Mouse (Mus musculus) monocyte, adult 2 months (primary cell): ENCODE data around the gene Dpep2nb.
"Not testable (repeated sequence)": the region's sequence is repeated elsewhere in the genome, so short reads cannot be mapped to it uniquely, and the experiment has no call there.

Source experiments
- DNase-seq, 2 experiments: peaks; one replicate each; pipeline ENCODE4 v3.0.0; 2022; ENCODE audit warnings: low spot score in 2 of 2, low read depth in 1 of 2

Gene Dpep2nb

DNA sequence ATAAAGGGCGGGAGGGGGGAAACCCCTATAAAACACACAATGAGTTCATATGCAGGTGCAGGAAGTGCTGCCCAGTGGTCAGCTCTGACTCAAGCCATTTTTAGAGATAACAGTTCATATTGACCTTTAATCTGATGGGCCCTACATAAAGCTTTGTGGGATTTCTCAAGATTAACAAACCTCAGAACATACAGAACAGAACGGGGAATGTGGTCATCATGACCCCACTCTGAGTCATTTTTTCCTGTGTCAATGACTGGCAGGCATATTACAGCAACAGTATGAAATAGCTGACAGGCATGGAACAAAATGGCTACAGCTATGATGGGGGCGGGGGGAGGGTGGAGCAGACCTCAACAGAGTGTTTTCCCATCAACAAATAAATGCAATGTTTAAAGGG is 1.4 kb upstream of the Dpep2nb start:
- no peak for DNase-seq

GRCm38 (mm10) chr8:106006413-106006812 is 638 bp upstream of the Dpep2nb start:
- DNase-seq, result no peak

DNA sequence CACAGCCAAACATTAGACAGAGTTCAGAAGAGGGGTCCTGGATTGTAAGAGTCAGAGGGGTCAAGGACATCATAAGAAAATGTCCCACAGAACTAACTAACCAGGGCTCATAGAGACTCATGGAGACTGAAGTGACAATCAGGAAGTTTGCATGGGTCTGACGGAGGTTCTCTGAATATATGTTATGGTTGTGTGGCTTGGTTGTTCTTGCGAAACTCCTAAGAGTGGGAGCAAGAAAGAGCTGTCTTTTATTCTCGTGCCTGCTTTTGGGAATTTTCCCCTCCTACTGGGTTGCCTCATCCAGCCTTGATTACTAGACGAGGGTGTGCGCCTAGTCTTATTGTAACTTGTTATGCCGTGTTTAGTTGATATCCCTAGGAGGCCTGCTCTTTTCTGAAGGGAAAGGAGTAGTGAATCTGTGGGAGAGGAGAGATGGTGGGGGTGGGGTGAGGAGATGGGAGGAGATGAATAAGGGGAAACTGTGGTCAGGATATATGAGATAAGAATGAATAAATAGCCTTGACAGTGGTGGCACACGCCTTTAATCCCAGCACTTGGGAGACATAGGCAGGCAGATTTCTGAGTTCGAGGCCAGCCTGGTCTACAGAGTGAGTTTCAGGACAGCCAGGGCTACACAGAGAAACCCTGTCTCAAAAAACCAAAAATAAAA is 1.1 kb downstream of the Dpep2nb start:
- no peak for DNase-seq

GRCm38 (mm10) chr8:106001908-106002307 is 3.9 kb downstream of the Dpep2nb start:
- DNase-seq, result no peak

- no peak for DNase-seq
Measured at GRCm38 (mm10) chr8:105998971-105999370, 6.8 kb downstream of the Dpep2nb start.

GRCm38 (mm10) chr8:105996359-105996758 is 9.4 kb downstream of the Dpep2nb start:
- peak in 1 of 2 experiments; percentile 26 for DNase-seq

DNA sequence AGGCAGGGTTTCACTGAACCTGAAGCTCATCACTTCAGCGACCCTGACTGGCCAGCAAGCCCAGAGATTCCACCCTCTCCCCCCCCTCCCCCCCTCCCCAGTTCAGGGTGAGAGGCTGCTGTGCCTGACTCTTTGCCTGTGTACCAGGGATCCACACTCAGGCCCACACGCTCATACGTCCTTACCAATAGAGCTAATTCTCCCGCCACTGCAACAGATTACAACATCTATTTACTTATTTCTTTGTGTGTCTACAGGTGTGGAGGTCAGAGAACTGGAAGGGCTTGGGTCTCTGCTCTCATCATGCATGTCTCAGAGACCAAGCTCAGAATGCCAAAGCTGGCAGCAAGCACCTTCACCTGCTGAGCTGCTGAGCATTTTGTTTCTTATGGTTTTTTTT is 12.5 kb downstream of the Dpep2nb start:
- DNase-seq, result no peak

DNA sequence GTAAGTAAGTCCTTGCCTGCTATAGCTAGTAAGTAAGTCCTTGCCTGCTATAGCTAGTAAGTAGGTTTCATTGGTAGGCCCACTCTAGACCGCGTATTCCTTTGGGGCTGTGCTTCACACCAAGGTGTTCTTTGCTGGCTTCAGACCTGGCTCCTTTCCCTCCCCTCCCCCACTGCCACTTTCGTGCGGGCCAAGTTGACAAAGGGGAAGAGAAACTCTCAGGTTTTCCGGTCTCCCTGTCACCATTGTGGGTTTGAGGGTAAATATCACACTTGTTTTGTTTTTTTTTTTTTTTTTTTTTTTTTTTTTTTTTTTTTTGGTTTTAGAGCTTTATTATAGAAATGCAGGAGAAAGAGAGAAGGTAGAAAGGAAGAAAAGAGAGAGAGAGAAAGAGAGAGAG is 13.3 kb downstream of the Dpep2nb start:
- DNase-seq, result no peak

DNA sequence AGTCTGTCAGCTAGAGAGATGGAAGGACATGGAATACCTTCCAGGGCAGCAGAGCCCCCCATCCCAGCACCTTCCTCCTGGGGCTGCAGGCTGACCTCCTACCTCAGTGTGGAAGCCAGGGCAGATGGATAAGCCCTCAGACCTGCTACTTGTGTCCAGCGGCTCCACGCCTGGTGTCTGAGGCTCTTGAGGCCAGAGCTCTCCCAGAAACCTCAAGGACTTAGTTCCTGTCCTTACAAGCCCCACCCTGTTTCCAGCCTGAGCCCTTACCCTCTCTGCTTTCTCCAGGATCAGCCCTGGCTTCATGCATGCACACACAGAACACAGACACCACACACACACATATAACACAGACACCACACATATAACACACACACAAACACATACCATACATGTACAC is 14.2 kb downstream of the Dpep2nb start:
- no peak for DNase-seq

- peak in 1 of 2 experiments; percentile 71 for DNase-seq
Measured at GRCm38 (mm10) chr8:105990856-105991387, 14.9 kb downstream of the Dpep2nb start, which contains the start of gene Dus2. Gene Dus2, plus strand, starts transcription at chr8:105991337.

DNA sequence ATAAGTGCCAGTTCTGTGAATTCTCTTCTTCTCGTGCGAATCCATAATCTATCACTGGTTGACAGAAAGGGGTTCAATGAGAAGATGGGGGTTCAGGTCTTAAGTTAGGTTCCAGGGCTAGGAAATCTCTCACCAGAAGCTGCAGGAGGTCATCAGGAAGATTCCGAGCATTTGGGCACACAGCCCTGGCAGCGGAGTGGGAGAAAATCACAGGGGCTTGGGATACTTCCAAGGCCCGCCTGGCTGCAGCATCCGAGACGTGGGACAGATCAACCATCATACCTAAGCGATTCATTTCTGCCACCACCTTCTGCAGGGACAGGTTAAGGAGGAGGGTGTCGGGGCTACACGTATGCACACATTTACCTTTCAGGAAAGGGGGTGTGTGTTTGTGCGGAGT is 17.2 kb downstream of the Dpep2nb start:
- DNase-seq, result no peak

GRCm38 (mm10) chr8:105983406-105983805 is 22.4 kb downstream of the Dpep2nb start:
- DNase-seq, result not testable (repeated sequence)

- DNase-seq, result no peak
Measured at GRCm38 (mm10) chr8:105981146-105981545, 24.6 kb downstream of the Dpep2nb start.

DNA sequence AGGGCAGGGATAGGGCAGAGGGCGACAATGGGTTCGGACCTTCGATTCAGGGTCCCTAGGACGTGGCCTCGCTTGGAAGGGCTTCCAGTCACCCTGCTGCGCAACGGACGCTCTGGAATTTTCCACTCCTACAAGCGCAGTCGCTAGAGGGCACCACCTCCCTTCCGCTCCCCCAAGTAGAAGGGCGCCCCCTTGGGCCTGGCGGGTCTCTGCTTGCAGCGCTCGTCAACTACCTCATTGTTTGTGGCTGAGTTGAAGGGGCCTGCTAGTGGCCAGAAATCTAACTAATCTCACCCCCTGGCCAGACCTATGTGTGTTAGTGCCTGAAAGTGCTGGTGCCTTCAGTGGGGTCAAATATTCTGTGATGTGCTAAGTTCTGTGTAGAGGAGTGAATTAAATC is 26.4 kb downstream of the Dpep2nb start, which contains the start of gene Dpep3:
Gene Dpep3 (minus strand): TSS at position 105 of the 400 bp plus-strand sequence.
- DNase-seq, result no peak

GRCm38 (mm10) chr8:105975363-105975762 is 30.4 kb downstream of the Dpep2nb start:
- DNase-seq, result no peak

GRCm38 (mm10) chr8:105971019-105971720 is 34.6 kb downstream of the Dpep2nb start:
- no peak for DNase-seq

DNA sequence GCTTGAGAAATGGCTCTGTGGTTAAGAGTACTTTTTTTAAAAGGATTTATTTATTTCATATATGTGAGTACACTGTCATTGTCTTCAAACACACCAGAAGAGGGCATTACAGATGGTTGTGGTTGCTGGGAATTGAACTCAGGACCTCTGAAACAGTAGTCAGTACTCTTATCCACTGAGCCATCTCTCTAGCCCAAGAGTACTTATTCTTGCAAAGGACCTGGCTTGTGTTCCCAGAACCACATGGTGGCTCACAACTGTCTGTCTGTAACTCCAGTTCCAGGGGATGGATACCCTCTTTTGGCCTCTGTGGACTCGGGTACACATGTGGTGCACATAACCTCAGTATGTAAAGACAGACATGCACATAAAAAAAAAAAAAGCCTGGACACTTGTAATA is 36.4 kb downstream of the Dpep2nb start:
- no peak for DNase-seq

GRCm38 (mm10) chr8:105966692-105967311 is 39.0 kb downstream of the Dpep2nb start:
- no peak for DNase-seq

- peak in 1 of 2 experiments; percentile 17 for DNase-seq
Measured at GRCm38 (mm10) chr8:105965905-105966341, 39.9 kb downstream of the Dpep2nb start, which contains the start of gene Slc12a4. Gene Slc12a4, minus strand, starts transcription at chr8:105966097.

DNA sequence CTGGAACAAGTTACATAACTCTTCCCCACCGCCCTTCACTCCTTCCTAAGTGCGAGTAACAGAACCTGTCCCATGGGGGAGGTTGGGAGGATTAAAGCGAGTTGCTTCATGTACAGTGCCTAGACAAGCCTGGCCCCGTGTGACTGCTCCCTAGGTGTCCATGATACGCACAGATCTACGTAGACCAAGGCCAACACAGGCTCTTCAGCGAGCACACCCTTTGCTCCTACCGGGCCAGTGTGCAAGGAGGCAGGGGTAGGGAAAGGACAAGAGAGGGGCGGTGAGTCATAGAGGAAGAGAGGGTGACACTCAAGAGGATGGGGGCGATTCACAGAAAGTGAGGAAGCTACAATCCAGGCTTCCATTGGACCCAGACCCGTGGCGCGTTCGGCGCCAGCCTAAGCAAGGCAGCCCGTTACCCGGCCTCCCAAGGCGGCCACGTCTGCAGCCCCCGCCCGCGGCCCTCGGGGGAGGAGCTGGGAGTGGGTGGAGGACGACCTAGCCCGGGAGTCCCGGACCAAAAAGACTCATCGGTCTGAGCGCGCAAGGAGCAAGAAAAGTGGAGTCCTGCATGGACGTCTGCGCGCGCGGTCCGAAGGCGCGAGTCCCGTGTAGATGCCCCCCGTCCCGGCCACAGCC is 40.4 kb downstream of the Dpep2nb start:
- peak in 1 of 2 experiments; percentile 21 for DNase-seq
